Mouse (Mus musculus) olfactory bulb, adult 2 months (tissue): ENCODE measurements around the gene Kdm8. TPM values are rescaled to one million over a fixed set of nuclear protein-coding genes. Genes with fewer than 3 reads are reported as not detected.

Experiments
- H3K27ac ChIP-seq: fragments of 200-500 bp; 2 replicates; pipeline ENCODE4 v1.5.1; 2012; ENCODE audit warnings: low read depth, low read length; ENCODE audit not compliant: insufficient read depth
- H3K4me1 ChIP-seq: fragments of 200-500 bp; 2 replicates; pipeline ENCODE4 v1.6.1; 2012; ENCODE audit warnings: low read length; ENCODE audit not compliant: control insufficient read depth, insufficient read depth
- H3K4me3 ChIP-seq: fragments of 200-500 bp; 2 replicates; pipeline ENCODE4 v1.5.1; 2012; ENCODE audit warnings: mild to moderate bottlenecking, low read depth, low read length, moderate library complexity; ENCODE audit not compliant: insufficient read depth
- CTCF ChIP-seq: fragments of 200-500 bp; IDR thresholded peaks from 2 replicates; pipeline ENCODE4 v1.5.1; 2012; ENCODE audit warnings: low read depth, mild to moderate bottlenecking, low read length, moderate library complexity; ENCODE audit not compliant: insufficient read depth
- POLR2A ChIP-seq: fragments of 200-500 bp; IDR thresholded peaks from 2 replicates; pipeline ENCODE4 v1.6.1; 2012; ENCODE audit warnings: mild to moderate bottlenecking, low read depth, low read length, moderate library complexity; ENCODE audit not compliant: insufficient read depth
- WGBS: fragments of 180-500 bp; shearing (Covaris S2); methylation state at CpG from one replicate; pipeline ENCODE4 v1.1.7; 2018; 5-methylcytosine and 5-hydroxymethylcytosine counted together
- polyA plus RNA-seq: library from polyadenylated mRNA; stranded (reverse); fragments of >200 nt; gene quantifications from 2 replicates; pipeline ENCODE4 v1.2.4, GENCODE M21; 2012; ENCODE audit warnings: low replicate concordance; ENCODE audit not compliant: missing spikeins, insufficient read depth, insufficient read length

The Kdm8 gene
- polyA plus RNA-seq, 1 experiment, result not detected

GRCm38 (mm10) chr7:125504618-125505017, 60.1 kb downstream of the Kdm8 start:
- Histone ChIP-seq H3K4me1 (no peaks in the 10 kb centered on the region), H3K4me3 (no peak overlapping the region), H3K27ac (no peak overlapping the region)
- 92% methylated on average over 5 of the region's 5 CpGs for WGBS
- TF ChIP-seq CTCF, result no peak
- no peak for TF ChIP-seq POLR2A

DNA sequence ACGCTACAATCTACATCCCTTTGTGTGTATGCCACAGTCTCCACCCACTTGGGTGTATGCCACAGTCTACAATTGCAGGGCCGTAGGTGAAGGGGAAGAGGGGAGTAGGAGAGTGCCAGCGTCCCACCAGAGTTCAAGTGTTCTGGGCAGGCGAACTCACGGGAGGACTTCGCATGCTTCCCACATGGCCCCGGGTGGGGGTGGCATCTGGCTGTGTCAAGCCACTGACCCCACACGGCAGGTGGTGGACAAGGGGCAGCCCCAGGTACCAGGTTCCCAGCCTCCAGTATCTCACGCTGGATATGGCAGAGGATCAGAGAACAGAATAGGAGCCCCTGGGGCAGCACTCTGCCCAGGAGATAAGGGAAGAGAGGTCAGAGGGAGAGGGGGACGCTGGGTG, 61.1 kb downstream of the Kdm8 start:
- H3K4me1 ChIP-seq, result no peaks in the 10 kb centered on the region
- no peak for TF ChIP-seq CTCF
- no peak for TF ChIP-seq POLR2A
- H3K4me3 ChIP-seq, result no peak overlapping the region
- no peak overlapping the region for H3K27ac ChIP-seq
- 79% methylated on average over 10 of the region's 10 CpGs for WGBS

GRCm38 (mm10) chr7:125507279-125507678, 62.8 kb downstream of the Kdm8 start:
- Histone ChIP-seq H3K27ac (no peak overlapping the region), H3K4me3 (no peak overlapping the region), H3K4me1 (no peaks in the 10 kb centered on the region)
- WGBS, result 92% methylated on average over 2 of the region's 2 CpGs
- TF ChIP-seq POLR2A (no peak), CTCF (no peak)

GRCm38 (mm10) chr7:125511432-125511831, 67.0 kb downstream of the Kdm8 start:
- WGBS, result 93% methylated on average over 5 of the region's 5 CpGs
- no peaks in the 10 kb centered on the region for H3K4me1 ChIP-seq
- no peak overlapping the region for H3K27ac ChIP-seq
- no peak for TF ChIP-seq POLR2A
- TF ChIP-seq CTCF, result no peak
- no peak overlapping the region for H3K4me3 ChIP-seq

DNA sequence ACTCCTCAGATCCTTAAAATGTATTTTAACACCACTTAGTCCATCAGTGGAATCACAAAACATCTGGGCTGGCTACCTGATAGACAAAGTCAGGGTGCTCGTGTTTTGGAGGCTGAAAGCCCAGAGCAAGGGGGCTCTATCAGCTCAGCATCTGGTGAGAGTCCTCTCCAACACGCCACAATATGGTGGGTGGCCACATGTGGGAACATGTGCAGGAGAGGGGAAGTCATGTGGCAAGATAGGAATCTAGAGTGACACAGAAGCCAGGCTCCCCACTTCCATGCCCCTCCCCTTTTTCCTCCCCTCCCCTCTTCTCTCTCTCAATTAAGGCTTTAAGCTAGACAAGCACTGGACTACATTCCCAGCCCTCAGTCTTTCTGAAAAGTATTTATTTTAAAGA, 67.4 kb downstream of the Kdm8 start:
- TF ChIP-seq CTCF (no peak), POLR2A (no peak)
- H3K4me1 ChIP-seq, result no peaks in the 10 kb centered on the region
- 87% methylated on average over 2 of the region's 2 CpGs for WGBS
- no peak overlapping the region for H3K27ac ChIP-seq
- no peak overlapping the region for H3K4me3 ChIP-seq

Other genes with a start within 250 kb of the Kdm8 start
- gene Nsmce1, start 46.9 kb downstream of the Kdm8 start, polyA plus RNA-seq, result not detected in 2 replicates
- not detected in 2 replicates for gene Il4ra, start 107.4 kb downstream of the Kdm8 start, polyA plus RNA-seq
- not detected in 2 replicates for gene Il21r, start 158.8 kb downstream of the Kdm8 start, polyA plus RNA-seq